Mouse (Mus musculus) cortical plate, adult 2 months (tissue): Measurements from ENCODE around the gene Me3.

ENCODE experiments used
- CTCF ChIP-seq: fragments of 200-500 bp; IDR thresholded peaks from 2 replicates; pipeline ENCODE4 v1.5.1; 2011; ENCODE audit warnings: mild to moderate bottlenecking, control low read depth, low read length; ENCODE audit not compliant: insufficient read depth; ENCODE audit errors: extremely low read depth
- POLR2A ChIP-seq: fragments of 200-500 bp; IDR thresholded peaks from 2 replicates; pipeline ENCODE4 v1.6.1; 2011; ENCODE audit warnings: mild to moderate bottlenecking, low read length, control low read depth; ENCODE audit not compliant: insufficient read depth; ENCODE audit errors: extremely low read depth

DNA sequence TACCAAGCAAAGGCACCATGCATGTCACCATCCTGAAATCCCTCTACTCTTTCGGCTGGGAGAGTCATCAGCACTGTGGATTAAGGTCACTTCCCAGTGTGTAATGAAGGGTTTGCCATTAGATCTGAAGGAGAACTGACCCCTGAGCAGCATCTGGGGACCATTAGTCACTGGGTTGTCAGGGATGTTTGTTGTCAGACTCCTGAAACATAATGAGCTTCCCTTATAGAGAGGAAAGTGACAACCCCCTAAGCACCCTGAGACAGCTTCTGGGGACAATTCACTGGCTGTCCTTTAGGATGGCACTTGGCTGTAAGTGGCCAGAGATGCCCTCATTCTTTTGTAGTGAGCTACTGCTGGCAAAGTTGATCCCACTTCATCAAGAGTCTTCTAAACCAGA, 68.3 kb downstream of the Me3 start:
- TF ChIP-seq CTCF: no peak
- TF ChIP-seq POLR2A: no peak
